Mouse (Mus musculus) left cerebral cortex, postnatal 36 days (tissue): ENCODE data around the gene Zfp420. TPM values are rescaled to one million over a fixed set of nuclear protein-coding genes. Genes with fewer than 3 reads are reported as not detected.

Experiments used
- DNase-seq, 2 experiments: peaks; one replicate each; pipeline ENCODE4 v3.0.0; 2021 to 2022; ENCODE audit warnings: low spot score in 2 of 2, mixed read lengths in 1 of 2
- intact Hi-C: fragments of 180-260 bp; cut with DNase I; formaldehyde crosslinking; loops from one replicate; pipeline ENCODE4 v1.15.1; 2025
- microRNA-seq: library from miRNA; unstranded; fragments of <30 nt; microRNA quantifications from one replicate; pipeline ENCODE4 v1.2.0, GENCODE M21; 2022
- total RNA-seq, 2 experiments: library from RNA; stranded (reverse); gene quantifications; 2 replicates each; pipeline ENCODE4 v1.2.3; 2021

The Zfp420 gene
- total RNA-seq, 2 experiments from 2014 or later: 13.4 to 13.6 TPM

DNA sequence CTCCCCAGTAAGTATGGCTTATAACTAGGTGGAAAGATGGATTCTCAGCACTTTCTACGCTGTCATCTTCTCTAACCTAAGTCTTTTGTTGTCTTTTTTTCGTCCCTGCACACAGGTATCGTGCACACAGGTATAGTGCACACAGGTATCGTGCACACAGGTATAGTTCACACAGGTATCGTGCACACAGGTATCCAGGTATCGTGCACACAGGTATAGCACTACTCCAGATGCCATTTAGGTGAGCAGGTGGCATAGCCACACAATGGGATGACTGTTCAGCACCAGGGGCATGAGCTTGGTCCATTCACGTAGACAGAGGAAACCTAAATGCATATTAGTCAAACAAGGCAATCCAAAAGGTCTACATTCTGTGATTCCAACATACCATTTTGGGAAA lies 30.7 kb downstream of the Zfp420 start:
- no peak for DNase-seq
- intact Hi-C loops: no loop called here

DNA sequence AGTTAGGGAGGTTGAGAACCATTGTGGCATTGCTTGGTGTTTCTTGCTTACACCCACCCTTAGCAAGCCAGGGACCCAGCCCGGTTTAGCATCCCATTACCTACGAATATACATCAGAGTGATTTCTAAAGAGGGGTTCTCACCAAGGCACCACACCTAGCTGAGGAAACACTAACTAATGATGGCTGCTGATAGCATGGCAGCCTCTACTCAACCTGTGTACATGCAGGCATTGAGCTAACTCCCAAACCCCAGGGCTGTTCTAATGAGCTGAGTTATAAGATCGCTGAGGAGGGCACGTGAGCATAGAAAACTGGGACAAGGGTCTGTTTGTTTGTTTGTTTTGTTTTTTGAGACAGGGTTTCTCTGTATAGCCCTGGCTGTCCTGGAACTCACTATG lies 33.0 kb downstream of the Zfp420 start:
- no peak for DNase-seq
- intact Hi-C loops: no loop called here

DNA sequence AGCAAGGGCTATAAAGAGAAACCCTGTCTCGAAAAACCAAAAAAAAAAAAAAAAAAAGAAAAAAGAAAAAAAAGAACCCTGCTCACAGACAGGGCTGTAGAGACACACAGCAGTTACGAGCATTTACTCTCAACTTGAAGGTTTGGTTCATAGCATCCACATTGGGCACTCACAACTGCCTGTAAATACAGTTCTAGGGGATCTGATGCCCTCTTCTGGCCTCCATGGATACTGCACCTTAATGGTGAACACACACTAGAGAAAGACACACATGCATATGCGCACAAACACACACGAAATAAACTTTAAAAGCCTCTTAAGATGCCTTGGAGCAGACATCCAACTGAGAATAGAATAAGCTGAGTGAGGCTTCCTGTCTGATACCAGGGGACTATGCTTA lies 38.6 kb downstream of the Zfp420 start:
- DNase-seq: no peak
- intact Hi-C loops: no loop called here

DNA sequence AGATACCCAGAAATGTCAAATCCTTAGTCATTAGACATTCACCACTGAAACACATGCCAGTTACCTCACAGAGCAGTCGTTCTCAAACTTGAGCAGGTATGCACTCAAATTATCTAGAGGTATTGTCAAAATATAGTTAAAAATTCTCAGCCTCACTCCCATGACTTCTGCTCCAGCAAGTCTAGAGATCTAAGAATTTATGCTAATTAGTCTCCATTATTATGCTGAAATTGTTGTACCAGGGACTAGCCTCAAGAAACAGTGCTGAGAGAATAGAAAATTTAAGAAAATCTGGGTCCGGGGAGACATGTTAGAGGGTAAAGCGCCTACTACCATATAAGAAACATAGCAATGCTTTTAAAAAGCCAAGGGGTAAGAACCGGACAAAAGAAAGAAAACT lies 44.3 kb downstream of the Zfp420 start:
- DNase-seq: no peak
- intact Hi-C loops: no loop called here

DNA sequence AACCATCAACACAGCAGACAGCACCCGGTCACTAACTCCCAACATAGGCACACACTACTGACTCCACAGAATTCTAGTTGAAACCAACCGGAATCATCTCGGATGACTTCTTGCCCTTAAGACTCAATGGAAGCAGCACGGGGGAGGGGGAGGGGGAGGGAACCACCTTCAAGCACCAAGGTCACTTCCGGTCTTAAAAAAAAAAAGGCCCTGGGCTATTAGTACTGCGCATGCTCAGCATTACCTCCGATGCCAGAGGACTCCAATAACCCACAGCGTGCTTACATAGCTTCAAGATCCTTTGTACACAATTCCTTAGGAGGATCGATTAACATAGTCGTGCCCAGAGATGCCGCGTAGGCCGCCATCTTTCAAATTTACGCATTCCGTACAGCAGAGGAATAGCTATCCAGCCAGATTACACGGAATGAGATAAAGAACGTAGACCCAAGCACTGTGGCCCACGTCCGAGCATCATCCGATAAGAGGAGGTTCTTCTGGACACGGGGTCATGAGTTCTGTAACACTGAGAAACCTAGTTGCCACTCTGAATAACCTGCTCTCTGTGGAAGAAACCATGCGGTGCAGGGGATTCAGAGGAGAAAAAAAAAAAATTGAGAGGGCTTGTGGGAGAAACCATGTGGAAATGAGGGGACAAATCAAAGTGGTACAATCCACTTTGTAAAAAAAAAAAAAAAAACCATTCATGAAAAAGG lies 46.3 kb downstream of the Zfp420 start, which contains the start of gene Zfp27:
Gene Zfp27 (minus strand): TSS at position 607 of the 716 bp plus-strand sequence.
- intact Hi-C loops: loop anchor here (5.0 kb wide), 4 partner anchors 49 to 186 kb away; partner anchors contain the start of genes Gm26920, Zfp260, Zfp420 and Zfp566
- peak; percentile 70 to 76 for DNase-seq

DNA sequence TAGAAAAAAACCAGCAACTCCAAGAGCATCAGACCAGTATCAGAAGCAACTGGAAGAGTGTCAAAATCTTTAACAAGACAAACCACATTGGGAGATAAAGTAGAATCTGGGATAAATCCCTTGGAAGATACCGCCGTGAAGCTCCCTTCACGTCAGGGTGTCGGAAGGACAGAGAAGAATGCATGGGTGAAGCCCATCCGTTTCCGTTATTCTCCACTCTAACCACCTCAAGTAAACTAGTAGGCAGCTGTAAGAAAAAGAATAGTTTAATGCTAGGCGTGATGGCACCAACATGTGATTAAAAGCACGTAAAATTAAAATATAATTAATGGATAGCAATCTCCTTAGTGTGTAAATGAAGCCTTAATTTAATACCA lies 46.9 kb downstream of the Zfp420 start:
- intact Hi-C loops: loop anchor here (5.0 kb wide), 4 partner anchors 49 to 186 kb away; partner anchors contain the start of genes Gm26920, Zfp260, Zfp420 and Zfp566
- DNase-seq: no peak

DNA sequence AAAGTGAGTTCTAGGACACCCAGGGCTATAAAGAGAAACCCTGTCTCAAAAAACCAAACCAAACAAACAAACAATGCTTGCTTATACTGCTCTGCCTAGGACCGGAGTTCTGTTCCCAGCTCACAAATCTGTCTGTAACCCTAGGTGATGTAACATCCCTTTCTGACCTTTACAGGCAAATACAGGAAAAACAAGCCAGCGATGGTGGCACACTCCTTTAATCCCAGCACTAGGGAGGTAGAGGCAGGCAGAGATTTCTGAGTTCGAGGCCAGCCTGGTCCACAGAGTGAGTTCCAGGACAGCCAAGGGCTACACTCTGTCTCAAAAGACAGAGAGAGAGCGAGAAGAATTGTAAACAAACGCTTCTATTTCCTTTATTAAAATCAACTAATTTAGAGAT lies 47.4 kb downstream of the Zfp420 start:
- intact Hi-C loops: loop anchor here (5.0 kb wide), 4 partner anchors 50 to 185 kb away; partner anchors contain the start of genes Gm26920, Zfp260, Zfp420 and Zfp566
- DNase-seq: no peak

DNA sequence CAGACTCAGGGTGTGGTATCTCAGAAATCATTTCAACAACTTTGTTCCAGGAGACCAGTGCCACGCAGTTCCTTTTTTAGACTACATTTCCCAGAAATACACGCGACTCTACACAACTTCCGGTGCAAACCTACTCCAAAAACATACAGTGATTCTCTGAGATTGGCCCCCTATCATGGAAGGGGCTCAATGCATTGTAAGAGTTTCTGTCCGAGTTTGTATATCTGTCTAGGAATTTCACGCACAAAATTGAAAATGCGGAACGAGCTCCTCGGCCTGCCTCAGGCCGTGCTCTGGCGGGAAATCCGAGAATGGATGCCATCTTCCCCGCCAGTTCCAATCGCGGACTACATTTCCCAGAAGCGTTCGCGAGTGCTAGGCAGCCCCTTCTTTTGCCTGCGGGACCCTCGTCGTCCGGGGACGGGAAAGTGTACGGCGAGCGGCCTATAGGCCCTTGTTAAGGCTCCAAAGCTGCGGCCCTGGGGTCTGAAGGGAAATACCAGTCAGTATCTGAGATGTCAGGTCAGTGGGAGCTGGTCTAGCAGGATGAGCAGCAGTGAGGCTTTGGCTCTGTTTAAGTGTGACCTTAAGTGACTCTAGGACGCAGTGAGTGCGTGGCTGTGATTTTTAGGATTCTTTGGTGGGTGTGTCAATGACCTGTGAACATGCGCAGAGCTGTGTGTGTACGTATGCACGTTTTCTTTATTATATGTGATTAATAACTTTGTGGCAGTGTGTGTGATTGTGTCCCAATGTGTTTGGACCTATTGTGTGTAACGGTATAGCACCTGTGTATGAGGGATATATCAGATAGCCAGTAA lies 48.6 kb downstream of the Zfp420 start, which contains the start of gene Zfp383:
Gene Zfp383 (plus strand): TSS at position 94 of the 821 bp plus-strand sequence.
- DNase-seq: peak; percentile 89
- intact Hi-C loops: loop anchor here (5.0 kb wide), 4 partner anchors 51 to 184 kb away; partner anchors contain the start of genes Gm26920, Zfp260, Zfp420 and Zfp566

DNA sequence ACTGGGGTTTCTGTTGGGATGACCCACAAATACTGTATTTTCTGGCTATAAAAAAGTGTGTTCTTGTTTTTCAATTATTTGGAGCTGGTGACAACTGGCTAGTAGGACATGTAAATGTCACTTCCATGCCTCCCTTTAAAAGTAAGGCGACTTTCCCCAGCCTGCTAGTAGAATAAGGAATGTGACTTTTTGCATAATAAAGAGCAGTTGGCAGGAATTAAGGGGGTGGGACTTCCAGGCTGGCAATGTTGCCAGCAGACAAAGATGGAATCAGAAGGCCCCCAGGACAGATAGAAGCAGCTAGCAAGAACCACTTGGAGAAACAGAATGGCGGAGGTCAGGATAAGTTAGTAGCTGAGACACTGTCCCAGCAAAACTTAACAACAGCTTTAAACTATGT lies 50.5 kb downstream of the Zfp420 start:
- intact Hi-C loops: no loop called here
- no peak for DNase-seq

DNA sequence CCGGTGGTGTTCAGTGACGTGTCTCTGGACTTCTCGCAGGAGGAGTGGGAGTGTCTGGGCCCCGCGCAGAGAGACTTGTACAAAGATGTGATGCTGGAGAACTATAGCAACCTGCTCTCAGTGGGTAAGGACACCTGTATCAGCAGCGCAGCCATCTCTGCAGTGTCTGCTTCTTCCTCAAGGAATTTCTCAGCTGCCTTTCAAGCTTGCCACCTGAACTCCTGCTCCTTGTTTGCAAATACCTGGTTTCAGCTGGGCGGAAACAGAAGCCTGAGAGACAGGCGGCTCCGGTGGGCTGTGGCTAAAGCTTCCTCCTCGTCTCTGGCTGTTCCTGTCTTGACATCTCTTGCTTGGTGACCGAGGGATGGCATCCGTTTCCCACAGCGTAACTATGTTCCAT lies 52.4 kb downstream of the Zfp420 start:
- intact Hi-C loops: no loop called here
- DNase-seq: no peak

DNA sequence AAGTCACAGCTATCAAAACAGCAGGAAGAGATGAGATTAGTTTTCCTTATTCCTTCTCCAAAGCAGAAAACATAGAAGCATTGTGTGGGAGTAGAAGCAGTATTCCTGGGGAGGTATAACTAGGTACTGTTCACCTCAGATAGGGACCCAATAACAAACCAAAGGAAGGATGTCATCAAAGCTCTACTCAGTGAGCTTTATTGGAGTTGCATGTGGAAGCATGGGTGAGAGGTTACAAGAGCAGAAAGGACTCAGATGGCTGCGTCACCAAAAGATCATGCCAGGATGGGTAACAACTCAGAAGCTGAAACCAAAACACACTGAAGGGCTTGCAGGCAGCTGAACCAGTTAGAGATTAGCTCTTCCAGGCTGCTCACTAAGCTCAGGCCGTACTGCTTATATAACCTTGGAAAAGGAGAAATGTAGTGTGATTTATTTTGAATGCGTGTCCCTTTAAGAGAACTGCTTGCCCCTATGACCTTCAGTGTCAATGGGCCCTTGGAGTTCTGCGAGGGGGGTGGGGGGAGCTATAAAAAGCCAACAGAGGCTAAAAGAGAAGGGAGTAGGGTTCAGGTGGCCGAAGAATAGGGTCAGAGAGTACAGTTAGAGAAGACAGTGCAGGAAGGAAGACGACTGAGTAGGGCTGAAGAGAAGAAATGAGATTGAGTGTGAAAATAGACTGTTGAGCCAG lies 57.7 kb downstream of the Zfp420 start:
- intact Hi-C loops: no loop called here
- DNase-seq: no peak

DNA sequence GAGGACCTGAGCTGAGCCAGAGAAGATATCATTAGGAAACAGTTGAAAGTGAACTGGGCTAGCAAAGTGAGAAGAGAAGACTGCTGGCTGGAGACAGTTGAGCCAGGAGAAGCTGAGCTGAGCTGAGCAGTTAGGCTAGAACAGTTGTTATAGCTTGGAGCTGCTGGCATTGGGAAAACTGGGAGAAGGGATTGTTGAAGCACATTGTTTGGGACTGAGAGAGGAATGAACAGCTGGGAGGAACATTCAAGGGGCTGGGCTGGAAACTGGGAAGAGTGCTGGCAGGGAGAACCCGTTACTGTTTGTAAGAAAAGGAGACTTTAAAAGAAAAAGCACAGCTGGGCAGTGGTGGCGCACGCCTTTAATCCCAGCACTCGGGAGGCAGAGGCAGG lies 58.3 kb downstream of the Zfp420 start:
- no peak for DNase-seq
- intact Hi-C loops: no loop called here

DNA sequence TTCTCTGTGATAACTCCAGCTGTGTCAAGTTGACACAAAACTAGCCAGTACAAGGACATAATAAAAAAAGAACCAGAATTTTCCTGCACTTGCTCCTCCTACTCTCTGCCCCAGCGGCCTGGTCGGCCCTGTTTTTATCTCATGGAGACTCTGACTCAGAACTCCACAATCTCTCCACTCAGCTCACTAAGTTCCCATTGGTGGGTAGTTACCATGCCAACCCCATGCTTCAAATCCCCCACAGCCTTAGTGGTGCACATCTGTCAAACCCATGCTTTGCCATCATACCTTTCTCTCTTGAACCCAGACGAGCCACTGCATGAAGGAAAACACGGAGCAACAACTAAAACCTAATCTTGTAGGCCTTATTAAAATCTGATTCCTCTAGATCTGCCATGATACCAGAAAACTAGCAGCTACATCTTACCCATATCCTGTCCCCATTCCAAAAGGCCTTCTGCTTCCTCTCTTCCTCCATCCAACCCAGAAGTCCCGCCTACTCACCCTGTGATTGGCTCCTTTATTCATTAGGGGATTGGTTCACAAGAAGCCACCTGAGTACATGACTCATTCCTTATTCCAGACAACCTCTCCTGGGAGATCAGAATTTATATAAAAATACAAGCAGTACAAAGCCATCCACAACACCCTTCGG lies 61.8 kb downstream of the Zfp420 start:
- intact Hi-C loops: no loop called here
- DNase-seq: no peak

DNA sequence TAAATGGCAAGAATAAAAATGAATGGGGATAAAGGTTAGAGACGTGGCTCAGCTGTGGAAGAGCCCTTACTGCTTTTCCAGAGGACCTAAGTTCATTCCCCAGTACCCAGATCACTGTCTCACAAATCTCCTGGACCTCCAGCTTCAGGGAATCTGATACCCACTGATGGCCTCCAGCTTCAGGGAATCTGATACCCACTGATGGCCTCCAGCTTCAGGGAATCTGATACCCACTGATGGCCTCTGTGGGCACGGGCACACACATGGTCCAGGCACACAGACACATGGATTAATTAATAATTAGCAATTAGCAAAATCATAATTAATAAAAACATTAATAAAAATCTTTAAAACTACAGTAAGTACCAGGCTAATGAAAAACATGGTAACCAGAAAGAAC lies 63.0 kb downstream of the Zfp420 start:
- intact Hi-C loops: no loop called here
- DNase-seq: no peak

Small RNAs within 50 kb of the gene (microRNA-seq; reads per million reads assigned to microRNA genes)
- gene Mir7668: 1.5 reads per million

Other genes with a start within 250 kb of the Zfp420 start
- gene Catsperg2, start 132.9 kb upstream of the Zfp420 start, total RNA-seq: not detected
- gene Zfp84, start 91.4 kb upstream of the Zfp420 start, total RNA-seq: 10 to 100 TPM; 16.2 to 17.3 TPM
- gene Zfp30, start 76.0 kb upstream of the Zfp420 start, total RNA-seq: 10 to 100 TPM; 12.8 to 12.9 TPM
- 10 to 100 TPM; 21.0 to 21.1 TPM for gene Zfp790, start 43.9 kb upstream of the Zfp420 start, total RNA-seq
- 10 to 100 TPM; 17.3 to 17.8 TPM for gene Zfp940, start 6.3 kb upstream of the Zfp420 start, total RNA-seq
- 10 to 100 TPM; 20.5 to 23.2 TPM for gene Zfp27, start 46.6 kb downstream of the Zfp420 start, total RNA-seq
- 1 to 10 TPM; 9.0 to 9.7 TPM for gene Zfp383, start 48.2 kb downstream of the Zfp420 start, total RNA-seq
- 10 to 100 TPM; 18.0 to 19.1 TPM for gene Zfp74, start 94.1 kb downstream of the Zfp420 start, total RNA-seq
- 1 to 10 TPM; 3.2 to 5.3 TPM for gene Zfp568, start 124.0 kb downstream of the Zfp420 start, total RNA-seq
- 1 to 10 TPM; 7.7 to 8.5 TPM for gene Zfp14, start 191.4 kb downstream of the Zfp420 start, total RNA-seq
- gene Zfp82, start 212.9 kb downstream of the Zfp420 start, total RNA-seq: 1 to 10 TPM; 3.4 to 4.5 TPM
- 1 to 10 TPM in 1 of 2 experiments, not detected in 1; 1.1 TPM for gene Gm26920, start 230.4 kb downstream of the Zfp420 start, total RNA-seq
- gene Zfp566, start 230.5 kb downstream of the Zfp420 start, total RNA-seq: 1 to 10 TPM; 7.5 to 7.6 TPM
- 10 to 100 TPM; 65.6 to 70.4 TPM for gene Zfp260, start 234.8 kb downstream of the Zfp420 start, total RNA-seq